Mouse (Mus musculus) frontal cortex, adult (tissue): Measurements from ENCODE around the gene Gm5767.

ENCODE experiments used
- ATAC-seq: cut with Nextera tagmentation; 2 replicates; pipeline ENCODE4 v1.9.2; 2017; ENCODE audit warnings: mild to moderate bottlenecking, moderate library complexity, mixed read lengths; ENCODE audit not compliant: low TSS enrichment

The Gm5767 gene

GRCm38 (mm10) chr16:8670041-8671035 lies 10.2 kb upstream of the Gm5767 start:
- no peak for ATAC-seq

- peak; percentile 67 for ATAC-seq
These were observed 8.8 kb upstream of the Gm5767 start, which contains the start of gene Carhsp1 for GRCm38 (mm10) chr16:8671551-8672349. Gene Carhsp1, minus strand, starts transcription at chr16:8672155.

GRCm38 (mm10) chr16:8672350-8672687 lies 8.3 kb upstream of the Gm5767 start:
- no peak for ATAC-seq

- no peak for ATAC-seq
These were observed 7.8 kb upstream of the Gm5767 start for GRCm38 (mm10) chr16:8672811-8673210.

- ATAC-seq = no peak
These were observed 7.2 kb upstream of the Gm5767 start for GRCm38 (mm10) chr16:8673343-8673742.

GRCm38 (mm10) chr16:8674165-8674564 lies 6.4 kb upstream of the Gm5767 start:
- ATAC-seq = no peak

GRCm38 (mm10) chr16:8675559-8675958 lies 5.0 kb upstream of the Gm5767 start:
- ATAC-seq = no peak

GRCm38 (mm10) chr16:8676228-8676627 lies 4.3 kb upstream of the Gm5767 start:
- no peak for ATAC-seq

GRCm38 (mm10) chr16:8676800-8677199 lies 3.8 kb upstream of the Gm5767 start:
- peak; percentile 56; the same call in 1 of the 2 replicates for ATAC-seq

GRCm38 (mm10) chr16:8678035-8678434 lies 2.5 kb upstream of the Gm5767 start:
- no peak for ATAC-seq

GRCm38 (mm10) chr16:8678676-8679075 lies 1.9 kb upstream of the Gm5767 start:
- ATAC-seq = no peak

- ATAC-seq = no peak
These were observed 790 bp upstream of the Gm5767 start for GRCm38 (mm10) chr16:8679780-8680179.

GRCm38 (mm10) chr16:8685087-8685486 lies 4.5 kb downstream of the Gm5767 start:
- no peak for ATAC-seq

GRCm38 (mm10) chr16:8686121-8686870 lies 5.7 kb downstream of the Gm5767 start:
- ATAC-seq = peak; percentile 56

GRCm38 (mm10) chr16:8686871-8687535 lies 6.4 kb downstream of the Gm5767 start:
- ATAC-seq = no peak

GRCm38 (mm10) chr16:8687559-8688112 lies 7.1 kb downstream of the Gm5767 start:
- ATAC-seq = no peak

GRCm38 (mm10) chr16:8689979-8690656 lies 9.5 kb downstream of the Gm5767 start:
- no peak for ATAC-seq

- ATAC-seq = no peak
These were observed 10.6 kb downstream of the Gm5767 start for GRCm38 (mm10) chr16:8691206-8691605.

- ATAC-seq = no peak
These were observed 19.0 kb downstream of the Gm5767 start for GRCm38 (mm10) chr16:8699556-8699955.

GRCm38 (mm10) chr16:8700586-8700985 lies 20.0 kb downstream of the Gm5767 start:
- no peak for ATAC-seq
